In the genomic region with DNA sequence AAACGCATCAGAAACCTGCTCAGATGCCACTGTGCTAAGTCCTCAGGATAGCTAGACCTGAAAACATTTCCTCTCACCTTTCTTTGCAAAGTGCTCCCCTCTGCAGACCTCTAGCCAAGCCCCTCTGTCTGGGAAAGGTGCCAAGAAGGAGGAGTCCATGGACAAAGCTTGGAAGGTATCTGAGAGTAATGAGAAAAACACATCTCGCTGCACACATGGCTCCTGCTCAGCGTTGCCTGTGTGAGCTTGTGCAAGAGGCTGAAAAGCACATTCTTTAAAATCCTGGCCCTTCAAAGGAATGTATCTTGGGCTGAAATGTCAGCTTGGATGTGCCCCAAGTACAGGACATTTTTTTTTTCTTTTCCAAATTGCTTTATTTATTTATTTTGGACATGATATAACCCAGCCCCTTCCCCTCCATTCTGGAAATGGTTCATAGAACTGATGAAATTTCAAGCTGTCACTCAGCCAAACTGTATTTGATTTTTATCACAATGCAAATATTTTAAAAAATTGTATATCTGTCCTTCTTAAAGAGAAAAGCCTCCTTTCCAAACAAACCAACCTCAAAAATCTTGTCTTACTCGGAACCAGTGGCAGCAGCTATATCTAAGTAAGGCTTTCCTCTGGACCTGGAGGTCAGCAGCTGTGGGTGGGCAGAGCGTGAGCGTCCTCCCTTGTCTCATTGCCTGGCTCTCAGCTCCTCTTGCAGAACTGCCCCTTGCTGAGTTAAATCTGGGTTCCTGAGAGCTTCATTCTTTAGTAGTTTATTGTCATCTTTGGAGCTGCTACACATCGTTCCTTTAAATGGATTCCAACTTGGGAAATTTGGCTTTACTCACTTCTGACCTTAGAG, we compare ENCODE assay signal across 10 mouse cellular contexts.
A peak's percentile ranks its signal among the peaks of the same experiment; 100 is the strongest.
DNase-seq lines count a peak whose midpoint lies in the region; ATAC-seq and TF ChIP-seq lines count a peak whose summit lies in the region.
"Had no signal": no experiment of that assay in that cellular context is flagged by ENCODE, and none has a peak within 500 bp of the region (broad histone marks: within the 10 kb centered on the region; RNA-seq: fewer than 3 reads in every experiment).

No protein-coding gene starts in this region.

- no peak for TF ChIP-seq CTCF in gastrocnemius, adult 2 months (IDR thresholded peaks at IDR 0.05)
- TF ChIP-seq CTCF in stomach, postnatal 0 days (IDR thresholded peaks at IDR 0.05; ENCODE audit: low read depth) = no peak

- H3K9ac ChIP-seq in midbrain, embryonic 14.5 days (replicated peaks; ENCODE audit: low read length) = no peak overlapping the region
- H3K9ac ChIP-seq in midbrain, embryonic 15.5 days = no peak overlapping the region
- H3K9ac ChIP-seq in limb, embryonic 12.5 days (replicated peaks) = no peak overlapping the region
- no peak overlapping the region for H3K9ac ChIP-seq in stomach, postnatal 0 days (ENCODE audit: low read length)

- no peak for ATAC-seq in midbrain, embryonic 14.5 days (ENCODE audit: low FRiP score, low TSS enrichment)
- no peak for ATAC-seq in midbrain, embryonic 15.5 days (replicated peaks)
- ATAC-seq in limb, embryonic 12.5 days (ENCODE audit: insufficient number of reproducible peaks, insufficient read depth, low FRiP score, low TSS enrichment, low read depth) = peak; percentile 90; the same call in 1 of the 2 replicates
- 0 out of 2 replicates have a peak, but pooled peaks have one; percentile 24 for ATAC-seq in stomach, postnatal 0 days (ENCODE audit: low FRiP score, low TSS enrichment)

- peak; percentile 21 for DNase-seq in gastrocnemius, adult 2 months
- no peak for DNase-seq in gastrocnemius, postnatal 10 days
- peak; percentile 46 for DNase-seq in midbrain, embryonic 14.5 days
- DNase-seq in stomach, postnatal 0 days (ENCODE audit: low spot score) = no peak
- no peak for DNase-seq in adrenal gland, postnatal 4 days (ENCODE audit: low spot score in 2 of 2)
- no peak for DNase-seq in spleen, postnatal 36 days (ENCODE audit: low spot score in 2 of 2)
- DNase-seq: gastrocnemius, postnatal 14 days; heart, postnatal 4 days had no signal

- WGBS in midbrain, embryonic 14.5 days = 57% methylated on average over 7 of the region's 7 CpGs
- WGBS in midbrain, embryonic 15.5 days = 58% methylated on average over 7 of the region's 7 CpGs
- 48% methylated on average over 7 of the region's 7 CpGs for WGBS in limb, embryonic 12.5 days
- 25% methylated on average over 7 of the region's 7 CpGs for WGBS in stomach, postnatal 0 days

- no peaks in the 10 kb centered on the region for H3K27me3 ChIP-seq in midbrain, embryonic 14.5 days (ENCODE audit: control insufficient read depth, insufficient read depth, low read length)
- H3K27me3 ChIP-seq in midbrain, embryonic 15.5 days (replicated peaks) = no peaks in the 10 kb centered on the region
- H3K27me3 ChIP-seq in limb, embryonic 12.5 days = no peaks in the 10 kb centered on the region
- H3K27me3 ChIP-seq in stomach, postnatal 0 days (ENCODE audit: control insufficient read depth, insufficient read depth, low read length) = no peaks in the 10 kb centered on the region

- no peak overlapping the region for H3K4me3 ChIP-seq in gastrocnemius, adult 2 months
- no peak overlapping the region for H3K4me3 ChIP-seq in midbrain, embryonic 14.5 days (replicated peaks; ENCODE audit: low read depth, low read length)
- no peak overlapping the region for H3K4me3 ChIP-seq in midbrain, embryonic 15.5 days
- H3K4me3 ChIP-seq in limb, embryonic 12.5 days (replicated peaks) = no peak overlapping the region
- no peak overlapping the region for H3K4me3 ChIP-seq in stomach, postnatal 0 days (ENCODE audit: low read depth, low read length)

- no peaks in the 10 kb centered on the region for H3K9me3 ChIP-seq in midbrain, embryonic 14.5 days (ENCODE audit: control insufficient read depth, low read length)
- H3K9me3 ChIP-seq in midbrain, embryonic 15.5 days = no peaks in the 10 kb centered on the region
- no peaks in the 10 kb centered on the region for H3K9me3 ChIP-seq in limb, embryonic 12.5 days
- no peaks in the 10 kb centered on the region for H3K9me3 ChIP-seq in stomach, postnatal 0 days (ENCODE audit: control insufficient read depth, low read length)

- no peaks in the 10 kb centered on the region for H3K36me3 ChIP-seq in midbrain, embryonic 14.5 days (ENCODE audit: control insufficient read depth, insufficient read depth, low read length)
- H3K36me3 ChIP-seq in midbrain, embryonic 15.5 days (replicated peaks) = no peaks in the 10 kb centered on the region
- no peaks in the 10 kb centered on the region for H3K36me3 ChIP-seq in limb, embryonic 12.5 days
- H3K36me3 ChIP-seq in stomach, postnatal 0 days (ENCODE audit: control insufficient read depth, insufficient read depth, low read length) = no peaks in the 10 kb centered on the region

- intact Hi-C loops in gastrocnemius, adult 2 months (cut with DNase I) = no loop called here

- H3K27ac ChIP-seq in gastrocnemius, adult 2 months = no peak overlapping the region
- H3K27ac ChIP-seq in midbrain, embryonic 14.5 days (replicated peaks; ENCODE audit: low read depth, low read length) = no peak overlapping the region
- H3K27ac ChIP-seq in midbrain, embryonic 15.5 days = no peak overlapping the region
- H3K27ac ChIP-seq in limb, embryonic 12.5 days = peak overlapping the region; percentile 76; the same call in 1 of the 2 replicates
- no peak overlapping the region for H3K27ac ChIP-seq in stomach, postnatal 0 days (replicated peaks)

- H3K4me1 ChIP-seq in midbrain, embryonic 14.5 days (ENCODE audit: control insufficient read depth, insufficient read depth, low read length) = no peaks in the 10 kb centered on the region
- no peaks in the 10 kb centered on the region for H3K4me1 ChIP-seq in midbrain, embryonic 15.5 days
- 0 out of 2 replicates have a peak, but pooled peaks cover 3% of the 10 kb centered on the region for H3K4me1 ChIP-seq in limb, embryonic 12.5 days (replicated peaks)
- H3K4me1 ChIP-seq in stomach, postnatal 0 days (replicated peaks; ENCODE audit: control insufficient read depth, insufficient read depth) = no peaks in the 10 kb centered on the region; the same call in 1 of the 2 replicates

- H3K4me2 ChIP-seq in midbrain, embryonic 14.5 days (ENCODE audit: low read length) = no peak overlapping the region
- H3K4me2 ChIP-seq in midbrain, embryonic 15.5 days = no peak overlapping the region
- H3K4me2 ChIP-seq in limb, embryonic 12.5 days = no peak overlapping the region
- H3K4me2 ChIP-seq in stomach, postnatal 0 days (replicated peaks; ENCODE audit: low read depth) = no peak overlapping the region

- no peak for TF ChIP-seq EP300 in stomach, postnatal 0 days (optimal IDR thresholded peaks at IDR 0.05)

Comparison
In these comparisons a context has a peak if more than half of its experiments do, and no peak if none do; other contexts are left out.
1. DNase-seq: peak in gastrocnemius, adult 2 months (single experiment) and midbrain, embryonic 14.5 days (single experiment); none in gastrocnemius, postnatal 10 days (single experiment), stomach, postnatal 0 days (single experiment), adrenal gland, postnatal 4 days (0 of 2) and spleen, postnatal 36 days (0 of 2).
2. ATAC-seq: peak in limb, embryonic 12.5 days (single experiment) and stomach, postnatal 0 days (single experiment); none in midbrain, embryonic 14.5 days (single experiment) and midbrain, embryonic 15.5 days (single experiment).